Mouse (Mus musculus) left cerebral cortex, adult 2 months (tissue): ENCODE measurements at regions not wholly inside any gene's neighbourhood (a gene's known extent, or its start where the extent isn't known, plus 50 kb on each side); places are given as distances from the start of the nearest gene placed in this dataset.
A peak's percentile ranks its signal among the peaks of the same experiment; 100 is the strongest.

Experiments used
- DNase-seq, 2 experiments: peaks; one replicate each; pipeline ENCODE4 v3.0.0; 2021 to 2022; ENCODE audit warnings: low spot score in 2 of 2, mixed read lengths in 1 of 2; ENCODE audit errors: extremely low spot score in 1 of 2
- H3K27ac ChIP-seq: fragments of 200-600 bp; 2 replicates; pipeline ENCODE4 v1.8.1; 2022
- H3K4me3 ChIP-seq: fragments of 200-600 bp; 2 replicates; pipeline ENCODE4 v1.8.1; 2022
- CTCF ChIP-seq: fragments of 200-600 bp; IDR thresholded peaks from 2 replicates; pipeline ENCODE4 v1.8.1; 2022; ENCODE audit warnings: antibody characterized with exemption, mild to moderate bottlenecking, moderate library complexity
- intact Hi-C: fragments of 180-260 bp; cut with DNase I; formaldehyde crosslinking; loops from one replicate; pipeline ENCODE4 v1.15.1; 2025

- no peak for TF ChIP-seq CTCF
- Histone ChIP-seq H3K4me3 (no peak overlapping the region), H3K27ac (no peak overlapping the region)
- no peak for DNase-seq
- intact Hi-C loops, result no loop called here
Measured at GRCm38 (mm10) chr14:83232262-83232661, 1211.1 kb upstream of the Pcdh17 start.

- intact Hi-C loops, result loop anchor here (2.0 to 5.0 kb wide), 2 partner anchors 95 to 392 kb away; no protein-coding TSS in a partner anchor
- no peak for TF ChIP-seq CTCF
- peak overlapping the region; percentile 78 for H3K27ac ChIP-seq
Measured at GRCm38 (mm10) chr14:83246891-83247290, 1196.5 kb upstream of the Pcdh17 start.

GRCm38 (mm10) chr14:83247405-83247804 is 1196.0 kb upstream of the Pcdh17 start:
- no peak for DNase-seq
- intact Hi-C loops, result loop anchor here (2.0 to 5.0 kb wide), 2 partner anchors 95 to 391 kb away; no protein-coding TSS in a partner anchor
- Histone ChIP-seq H3K4me3 (no peak overlapping the region), H3K27ac (peak overlapping the region; percentile 78)
- TF ChIP-seq CTCF, result no peak

More at GRCm38 (mm10) chr14:83246891-83247290, 1196.5 kb upstream of the Pcdh17 start:
- no peak overlapping the region for H3K4me3 ChIP-seq
- peak; percentile 11 to 53 for DNase-seq

- intact Hi-C loops, result no loop called here
- no peak for TF ChIP-seq CTCF
- no peak for DNase-seq
- Histone ChIP-seq H3K4me3 (no peak overlapping the region), H3K27ac (no peak overlapping the region)
Measured at GRCm38 (mm10) chr14:83252922-83253321, 1190.4 kb upstream of the Pcdh17 start.

GRCm38 (mm10) chr14:83302599-83302998 is 1140.8 kb upstream of the Pcdh17 start:
- no peak for DNase-seq
- no peak for TF ChIP-seq CTCF
- intact Hi-C loops, result no loop called here
- no peak overlapping the region for H3K27ac ChIP-seq
- no peak overlapping the region for H3K4me3 ChIP-seq

- no peak for TF ChIP-seq CTCF
- intact Hi-C loops, result no loop called here
- DNase-seq, result no peak
- H3K4me3 ChIP-seq, result no peak overlapping the region
- no peak overlapping the region for H3K27ac ChIP-seq
Measured at GRCm38 (mm10) chr14:83320773-83321172, 1122.6 kb upstream of the Pcdh17 start.

- H3K4me3 ChIP-seq, result no peak overlapping the region
- no peak for DNase-seq
- H3K27ac ChIP-seq, result no peak overlapping the region
- intact Hi-C loops, result no loop called here
- no peak for TF ChIP-seq CTCF
Measured at GRCm38 (mm10) chr14:83363153-83363552, 1080.2 kb upstream of the Pcdh17 start.
